ENCODE assay signal across 10 mouse cellular contexts in genomic region chr16:73097176-73097575, GRCm38 (mm10).
DNase-seq lines count a peak whose midpoint lies in the region; ATAC-seq and TF ChIP-seq lines count a peak whose summit lies in the region.
"Had no signal": no experiment of that assay in that cellular context is flagged by ENCODE, and none has a peak within 500 bp of the region (broad histone marks: within the 10 kb centered on the region; RNA-seq: fewer than 3 reads in every experiment).

No protein-coding gene starts in this region.

- no peaks in the 10 kb centered on the region for H3K27me3 ChIP-seq in kidney, embryonic 14.5 days (ENCODE audit: control insufficient read depth, insufficient read depth, low read length)
- no peaks in the 10 kb centered on the region for H3K27me3 ChIP-seq in kidney, adult 2 months (replicated peaks; ENCODE audit: control insufficient read depth, insufficient read depth, low read length)
- no peaks in the 10 kb centered on the region for H3K27me3 ChIP-seq in hindbrain, embryonic 12.5 days
- H3K27me3 ChIP-seq in myocyte (ENCODE audit: control insufficient read depth, insufficient read depth, insufficient read length) = no peaks in the 10 kb centered on the region
- H3K27me3 ChIP-seq in liver, embryonic 11.5 days (replicated peaks; ENCODE audit: control insufficient read depth, insufficient read depth, low read length) = no peaks in the 10 kb centered on the region

- H3K4me3 ChIP-seq in kidney, embryonic 14.5 days (ENCODE audit: low read length) = no peak overlapping the region; the same call in 1 of the 2 replicates
- H3K4me3 ChIP-seq in kidney, adult 2 months (ENCODE audit: insufficient read depth, low read depth, low read length) = no peak overlapping the region
- no peak overlapping the region for H3K4me3 ChIP-seq in hindbrain, embryonic 12.5 days
- no peak overlapping the region for H3K4me3 ChIP-seq in myocyte
- no peak overlapping the region for H3K4me3 ChIP-seq in liver, embryonic 11.5 days (ENCODE audit: low read depth, low read length)
- H3K4me3 ChIP-seq: heart, embryonic 10.5 days; left cerebral cortex, adult 2 months had no signal

- no peak for DNase-seq in kidney, adult 2 months
- peak; percentile 47 for DNase-seq in embryo, embryonic 11 days
- no peak for DNase-seq in gastrocnemius, adult 18-20 months (ENCODE audit: low spot score)
- DNase-seq in liver, embryonic 11.5 days (ENCODE audit: low spot score) = no peak

- no peak for TF ChIP-seq CTCF in kidney, adult 2 months (conservative IDR thresholded peaks at IDR 0.05; ENCODE audit: insufficient read depth, insufficient read length, low read depth, low read length)

- H3K27ac ChIP-seq in kidney, embryonic 14.5 days (ENCODE audit: low read depth, low read length) = no peak overlapping the region
- no peak overlapping the region for H3K27ac ChIP-seq in kidney, adult 2 months (ENCODE audit: insufficient read depth, low read depth, low read length)
- H3K27ac ChIP-seq in hindbrain, embryonic 12.5 days = no peak overlapping the region
- no peak overlapping the region for H3K27ac ChIP-seq in liver, embryonic 11.5 days (ENCODE audit: low read depth, low read length)
- H3K27ac ChIP-seq: heart, embryonic 10.5 days; left cerebral cortex, adult 2 months had no signal

- TF ChIP-seq POLR2A in kidney, adult 2 months (IDR thresholded peaks at IDR 0.05; ENCODE audit: low read depth, low read length) = no peak
- TF ChIP-seq POLR2A in myocyte (IDR thresholded peaks at IDR 0.05; ENCODE audit: insufficient read length, low read depth) = no peak

- no peak overlapping the region for H3K9ac ChIP-seq in kidney, embryonic 14.5 days (ENCODE audit: low read depth, low read length)
- no peak overlapping the region for H3K9ac ChIP-seq in hindbrain, embryonic 12.5 days
- H3K9ac ChIP-seq in liver, embryonic 11.5 days (ENCODE audit: low read depth, low read length) = no peak overlapping the region

- no peaks in the 10 kb centered on the region for H3K79me2 ChIP-seq in myocyte (ENCODE audit: control insufficient read depth, insufficient read depth)

- H3K4me2 ChIP-seq in kidney, embryonic 14.5 days (replicated peaks; ENCODE audit: low read depth, low read length) = peak overlapping the region; percentile 31
- peak overlapping the region; percentile 31 for H3K4me2 ChIP-seq in hindbrain, embryonic 12.5 days (replicated peaks)
- peak overlapping the region; percentile 38 for H3K4me2 ChIP-seq in myocyte (ENCODE audit: low read depth)
- H3K4me2 ChIP-seq in liver, embryonic 11.5 days = no peak overlapping the region

- H3ac ChIP-seq in myocyte (ENCODE audit: control insufficient read depth, insufficient read length) = no peak overlapping the region

- H3K4me1 ChIP-seq in kidney, embryonic 14.5 days (ENCODE audit: control insufficient read depth, insufficient read depth, low read length) = peaks cover 13% of the 10 kb centered on the region
- no peaks in the 10 kb centered on the region for H3K4me1 ChIP-seq in kidney, adult 2 months (ENCODE audit: control insufficient read depth, insufficient read depth, low read length)
- peaks cover 21% of the 10 kb centered on the region for H3K4me1 ChIP-seq in hindbrain, embryonic 12.5 days
- H3K4me1 ChIP-seq in liver, embryonic 11.5 days (replicated peaks; ENCODE audit: control insufficient read depth, insufficient read depth, low read length) = no peaks in the 10 kb centered on the region
- H3K4me1 ChIP-seq: heart, embryonic 10.5 days had no signal

- H3K9me3 ChIP-seq in kidney, embryonic 14.5 days (ENCODE audit: control insufficient read depth, low read length) = no peaks in the 10 kb centered on the region
- H3K9me3 ChIP-seq in hindbrain, embryonic 12.5 days (replicated peaks) = no peaks in the 10 kb centered on the region
- H3K9me3 ChIP-seq in liver, embryonic 11.5 days (ENCODE audit: control insufficient read depth, low read length) = no peaks in the 10 kb centered on the region
- H3K9me3 ChIP-seq: heart, embryonic 10.5 days had no signal

- no peaks in the 10 kb centered on the region for H3K36me3 ChIP-seq in kidney, embryonic 14.5 days (ENCODE audit: control insufficient read depth, insufficient read depth, low read length)
- no peaks in the 10 kb centered on the region for H3K36me3 ChIP-seq in kidney, adult 2 months (ENCODE audit: control insufficient read depth, insufficient read depth, low read length)
- no peaks in the 10 kb centered on the region for H3K36me3 ChIP-seq in hindbrain, embryonic 12.5 days
- H3K36me3 ChIP-seq in myocyte (ENCODE audit: control insufficient read depth, insufficient read depth) = no peaks in the 10 kb centered on the region
- H3K36me3 ChIP-seq in liver, embryonic 11.5 days (ENCODE audit: control insufficient read depth, insufficient read depth, low read length) = no peaks in the 10 kb centered on the region
- H3K36me3 ChIP-seq: heart, embryonic 10.5 days had no signal

- WGBS in kidney, embryonic 14.5 days = 16% methylated on average over 14 of the region's 14 CpGs
- WGBS in kidney, adult 2 months = 32% methylated on average over 14 of the region's 14 CpGs
- 11% methylated on average over 14 of the region's 14 CpGs for WGBS in hindbrain, embryonic 12.5 days
- WGBS in liver, embryonic 11.5 days = 40% methylated on average over 14 of the region's 14 CpGs

- ATAC-seq in kidney, embryonic 14.5 days (ENCODE audit: low FRiP score, low TSS enrichment) = no peak
- ATAC-seq in hindbrain, embryonic 12.5 days (ENCODE audit: low FRiP score) = no peak
- no peak for ATAC-seq in liver, embryonic 11.5 days (replicated peaks; ENCODE audit: low FRiP score)
- no peak for ATAC-seq in CD4-positive, CD25-positive, alpha-beta regulatory T cell, adult 4 months

TF ChIP-seq in myocyte, 11 proteins besides CTCF, POLR2A, EP300 and RAD21:
- TF ChIP-seq POLR2AphosphoS2 (IDR thresholded peaks at IDR 0.05; ENCODE audit: insufficient read length, low read depth) (no peak), E2F4 (IDR thresholded peaks at IDR 0.05; ENCODE audit: insufficient read depth) (no peak), MYOD1 (IDR thresholded peaks at IDR 0.05; ENCODE audit: control insufficient read depth in 1 of 3, insufficient read length in 2 of 3, low read depth in 2 of 3) (peak in 2 of 3 experiments; percentile 39 to 72), TCF12 (IDR thresholded peaks at IDR 0.05; ENCODE audit: insufficient read depth, poor library complexity, severe bottlenecking) (no peak), USF1 (IDR thresholded peaks at IDR 0.05; ENCODE audit: low read depth) (no peak), CEBPB (IDR thresholded peaks at IDR 0.05; ENCODE audit: insufficient read depth, poor library complexity, severe bottlenecking) (no peak), MYOG (IDR thresholded peaks at IDR 0.05; ENCODE audit: control insufficient read depth in 1 of 3, insufficient read depth in 1 of 3, insufficient read length in 2 of 3, low read depth in 2 of 3) (no peak)
